Mouse (Mus musculus) CH12.LX (cell line): ENCODE results near the gene Prkd3.

ENCODE experiments used
- BHLHE40 ChIP-seq: IDR thresholded peaks from 2 replicates; pipeline ENCODE4 v1.6.1; 2011; ENCODE audit warnings: mild to moderate bottlenecking, low read depth, low read length, improper control_type of control experiment
- CHD2 ChIP-seq: IDR thresholded peaks from 2 replicates; pipeline ENCODE4 v1.6.1; 2011; ENCODE audit warnings: low read length, improper control_type of control experiment
- CTCF ChIP-seq, 2 experiments: IDR thresholded peaks in 1 of 2; conservative IDR thresholded peaks in 1 of 2; 2 replicates each; pipeline ENCODE4 v1.5.1; 2011 to 2012; ENCODE audit warnings: low read depth in 2 of 2, low read length in 2 of 2, improper control_type of control experiment in 1 of 2, inconsistent platforms in 1 of 2, mild to moderate bottlenecking in 1 of 2, moderate library complexity in 1 of 2
- JUND ChIP-seq: conservative IDR thresholded peaks from 2 replicates; pipeline ENCODE4 v1.6.1; 2011; ENCODE audit warnings: low read depth, low read length, improper control_type of control experiment
- MYC ChIP-seq: IDR thresholded peaks from 2 replicates; pipeline ENCODE4 v1.6.1; 2011; ENCODE audit warnings: low read depth, mild to moderate bottlenecking, improper control_type of control experiment, low read length
- NRF1 ChIP-seq: IDR thresholded peaks from 2 replicates; pipeline ENCODE4 v1.6.1; 2014; ENCODE audit warnings: low read depth, mild to moderate bottlenecking, inconsistent platforms, low read length, improper control_type of control experiment, moderate library complexity
- POLR2A ChIP-seq: IDR thresholded peaks from 2 replicates; pipeline ENCODE4 v1.6.1; 2011; ENCODE audit warnings: low read depth, mild to moderate bottlenecking, improper control_type of control experiment, low read length
- RAD21 ChIP-seq: IDR thresholded peaks from 2 replicates; pipeline ENCODE4 v1.6.1; 2011; ENCODE audit warnings: low read depth, mild to moderate bottlenecking, low read length, improper control_type of control experiment, moderate library complexity

DNA sequence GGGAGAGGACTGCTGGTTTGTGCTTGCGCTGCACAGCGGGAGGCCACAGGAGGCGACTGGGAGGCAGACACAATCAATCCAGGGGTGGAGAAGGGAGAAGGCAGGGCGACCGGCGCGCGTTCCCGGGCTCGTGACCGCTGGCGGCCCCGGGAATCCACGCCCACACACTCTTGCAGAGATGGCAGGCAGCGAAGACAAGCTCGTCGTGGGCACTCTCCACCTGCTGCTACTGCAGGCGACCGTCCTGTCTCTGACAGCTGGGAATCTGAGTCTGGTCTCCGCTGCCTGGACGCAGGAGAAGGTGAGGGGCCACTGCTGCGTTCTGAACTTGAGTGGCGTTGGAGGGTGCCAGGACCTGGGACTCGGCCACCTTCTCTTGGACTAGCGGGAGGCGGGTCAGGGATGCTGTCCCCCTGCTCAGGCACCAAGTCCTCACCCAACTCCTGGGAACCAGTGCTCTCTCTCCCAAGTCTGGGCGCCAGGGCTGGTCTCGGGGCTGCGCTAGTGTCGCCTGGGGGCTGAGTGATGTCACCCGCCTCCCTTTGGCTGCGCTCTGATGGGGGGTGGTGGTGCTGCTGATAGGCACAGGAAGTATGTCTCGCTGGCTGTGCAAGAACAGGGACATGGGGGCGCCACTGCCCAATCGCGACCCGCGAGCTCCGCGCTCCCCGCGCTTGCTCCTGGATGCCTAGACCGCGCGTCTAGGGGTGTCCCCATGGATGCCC is 31.6 kb upstream of the Prkd3 start:
- no peak for TF ChIP-seq RAD21
- TF ChIP-seq POLR2A = no peak
- no peak for TF ChIP-seq BHLHE40
- no peak for TF ChIP-seq JUND
- TF ChIP-seq CTCF (conservative IDR thresholded peaks at IDR 0.05 in 1 of 2, IDR thresholded peaks at IDR 0.05 in 1 of 2; ENCODE audit: low read depth in 2 of 2, low read length in 2 of 2) = no peak
- no peak for TF ChIP-seq MYC
- TF ChIP-seq CHD2 = no peak
- TF ChIP-seq NRF1 = no peak
